Mouse (Mus musculus) monocyte, adult 2 months (primary cell): ENCODE measurements around the gene Cox4i1.
A peak's percentile ranks its signal among the peaks of the same experiment; 100 is the strongest.

Experiments used
- DNase-seq, 2 experiments: peaks; one replicate each; pipeline ENCODE4 v3.0.0; 2022; ENCODE audit warnings: low spot score in 2 of 2, low read depth in 1 of 2

Gene Cox4i1

DNA sequence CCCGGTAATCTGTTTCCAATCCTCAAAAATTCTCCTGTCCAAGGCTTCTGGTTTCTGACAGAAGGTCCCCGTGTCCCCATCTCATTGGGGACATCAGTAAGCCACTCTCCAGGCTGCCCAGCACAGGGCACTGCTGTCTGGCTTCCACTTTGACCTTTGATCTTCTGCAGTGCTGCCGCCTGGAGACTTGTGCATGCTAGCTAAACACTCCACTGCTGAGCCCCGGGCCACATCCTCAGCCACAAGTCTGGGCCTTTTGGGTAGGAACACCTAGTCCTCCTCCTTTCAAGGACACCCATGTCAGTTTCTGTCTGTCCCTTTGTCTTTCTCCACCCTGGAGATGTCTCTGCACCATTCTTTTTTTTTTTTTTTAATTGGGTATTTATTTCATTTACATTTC lies 24.9 kb downstream of the Cox4i1 start:
- no peak for DNase-seq

DNA sequence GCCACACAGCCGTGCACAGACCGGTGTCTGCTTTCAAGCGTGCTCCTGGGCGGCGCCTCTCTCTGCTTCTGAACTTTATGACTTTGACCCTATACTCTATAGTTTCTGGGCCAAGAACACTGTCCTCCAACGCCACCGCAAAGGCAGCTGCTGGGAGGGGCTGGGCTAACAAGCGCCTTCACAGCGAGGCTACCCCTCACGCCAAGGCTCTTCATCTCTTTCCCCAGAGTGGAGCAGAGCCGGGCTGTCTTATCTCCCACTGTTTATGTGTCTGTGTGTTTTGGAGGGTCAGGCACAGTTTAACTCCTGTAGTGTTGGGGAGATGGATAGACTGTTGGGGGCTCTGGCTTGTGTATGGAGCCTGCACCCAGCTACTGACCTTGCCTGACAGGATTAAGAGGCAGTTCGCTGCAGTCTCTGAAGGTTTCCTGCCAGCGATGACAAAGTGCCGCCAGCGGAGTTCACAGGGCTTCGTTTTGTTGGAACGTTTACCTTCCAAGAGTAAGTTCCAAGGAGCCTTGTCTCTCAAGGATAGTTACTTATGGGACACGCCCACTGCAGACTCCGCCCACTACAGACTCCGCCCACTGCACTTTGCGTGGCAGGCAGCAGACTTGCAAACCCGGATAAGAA lies 26.0 kb downstream of the Cox4i1 start:
- no peak for DNase-seq

DNA sequence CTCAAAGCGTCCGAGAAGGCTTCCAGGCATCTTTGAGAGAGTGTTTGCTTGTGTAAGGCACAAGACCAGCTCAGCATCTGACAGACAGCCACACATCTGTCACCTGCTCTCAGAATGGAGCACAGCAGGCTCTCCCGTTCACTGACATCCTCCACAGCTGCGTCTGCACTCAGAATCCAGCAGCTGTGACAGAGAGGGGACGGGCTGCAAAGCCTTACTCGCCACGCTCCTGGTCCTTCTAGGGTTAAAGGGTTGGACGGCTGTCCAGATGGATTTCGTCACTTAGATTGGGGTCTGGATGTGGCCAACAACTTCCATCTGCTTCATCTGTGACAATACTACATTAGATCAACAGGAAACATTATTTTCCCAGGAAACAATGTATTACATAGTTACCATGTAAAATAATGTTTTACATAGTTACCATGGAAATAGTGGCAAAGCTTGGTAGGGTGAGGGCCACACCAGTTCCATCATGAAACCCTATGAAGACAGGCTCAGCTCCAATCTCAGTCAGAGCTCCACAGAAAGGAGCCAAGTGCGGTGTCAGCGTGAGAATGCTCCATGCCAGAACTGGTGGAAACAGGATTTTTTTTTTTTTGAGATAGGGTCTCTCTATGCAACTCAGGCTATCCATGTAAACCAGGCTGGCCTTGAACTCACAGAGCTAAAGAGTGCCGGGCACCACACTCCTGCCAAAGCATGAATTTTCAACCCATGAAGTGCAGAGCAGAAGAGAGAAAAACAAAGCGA lies 28.6 kb downstream of the Cox4i1 start:
- no peak for DNase-seq

DNA sequence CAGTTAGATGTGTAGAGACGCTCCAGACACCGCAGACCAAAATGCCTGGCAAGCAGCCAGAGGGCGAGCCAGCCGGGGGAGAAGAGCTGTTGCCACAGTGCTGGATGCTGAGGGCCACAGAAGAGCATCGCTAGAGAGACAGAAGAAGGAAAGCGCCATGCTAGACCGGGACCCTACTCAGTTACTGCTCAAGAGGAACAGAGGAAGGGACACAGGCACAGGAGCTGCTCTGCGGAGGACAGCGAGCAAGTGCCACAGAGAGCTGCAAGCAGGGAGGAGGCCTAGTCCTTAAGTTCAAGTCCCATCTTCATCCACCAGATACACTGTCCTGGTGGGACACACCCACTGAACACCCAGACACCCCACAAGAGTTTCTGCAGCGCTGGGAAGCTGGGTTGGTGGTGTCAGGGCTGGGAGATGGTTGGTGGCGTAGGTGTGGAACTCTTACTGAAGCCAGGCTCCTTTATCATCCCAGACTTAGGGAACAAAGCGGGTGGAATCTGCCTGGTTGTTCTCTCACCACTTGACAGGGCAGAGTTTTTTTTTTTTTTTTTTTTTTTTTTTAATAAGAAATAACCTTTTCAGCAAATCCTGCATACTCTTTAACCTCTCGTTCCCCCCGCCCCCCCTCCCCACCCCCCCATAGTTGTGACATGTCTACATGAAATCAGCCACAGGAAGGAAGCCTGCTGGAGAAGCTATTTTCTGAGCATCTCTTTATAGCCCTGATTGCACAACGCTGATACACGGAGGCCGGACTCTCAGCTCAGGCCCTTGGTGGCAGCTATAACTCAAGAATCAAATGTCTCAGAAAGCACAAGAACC lies 29.3 kb downstream of the Cox4i1 start:
- DNase-seq, result peak in 1 of 2 experiments; percentile 42

DNA sequence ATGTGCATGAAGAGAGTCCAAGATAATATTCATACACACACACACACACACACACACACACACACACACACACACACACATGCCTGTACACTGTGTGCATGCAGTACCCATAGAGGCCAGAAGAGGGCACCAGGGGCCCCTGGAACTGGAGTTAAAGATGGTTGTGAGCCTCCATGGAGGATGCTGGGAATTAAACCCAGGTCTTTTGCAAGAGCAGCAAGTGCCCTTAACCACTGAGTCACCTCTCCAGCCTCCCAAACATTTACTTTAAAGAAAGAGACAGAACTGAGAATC lies 29.9 kb downstream of the Cox4i1 start:
- no peak for DNase-seq

DNA sequence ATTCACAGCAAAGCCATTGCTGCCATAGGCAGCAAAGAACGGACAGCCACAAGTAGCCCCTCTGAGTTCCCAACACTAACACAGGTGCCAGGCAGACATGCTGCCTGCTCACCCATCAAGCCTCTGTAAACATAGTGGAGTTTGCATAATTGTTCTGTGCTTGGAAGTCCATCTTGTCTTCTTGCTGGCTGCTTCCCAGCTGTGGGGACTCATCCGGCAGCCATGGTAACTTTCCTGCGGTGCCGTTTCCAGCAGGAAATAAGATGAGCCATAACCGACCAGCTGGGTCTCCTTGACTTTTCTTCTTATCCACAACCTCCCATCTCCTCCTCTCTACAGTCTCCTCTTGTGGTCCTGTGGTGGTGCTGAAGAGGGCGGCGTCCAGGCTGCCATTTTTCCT lies 30.4 kb downstream of the Cox4i1 start:
- no peak for DNase-seq

DNA sequence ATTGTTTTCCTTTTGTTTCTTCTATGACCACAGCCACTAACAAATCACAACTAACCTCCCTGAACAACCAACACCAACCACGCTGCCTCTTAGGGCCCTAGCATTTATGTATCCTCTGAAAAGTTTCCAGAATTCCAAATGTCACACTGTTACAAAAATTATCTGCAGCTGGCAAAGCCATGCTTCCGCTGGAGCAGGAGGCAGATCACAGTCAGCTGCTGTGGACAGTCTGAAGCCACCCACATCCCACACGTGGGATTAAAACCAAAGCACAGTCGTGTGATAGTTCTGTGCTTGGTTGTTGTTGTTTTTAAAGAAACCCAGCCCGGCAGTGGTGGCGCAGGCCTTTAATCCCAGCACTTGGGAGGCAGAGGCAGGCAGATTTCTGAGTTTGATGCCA lies 31.1 kb downstream of the Cox4i1 start:
- no peak for DNase-seq

DNA sequence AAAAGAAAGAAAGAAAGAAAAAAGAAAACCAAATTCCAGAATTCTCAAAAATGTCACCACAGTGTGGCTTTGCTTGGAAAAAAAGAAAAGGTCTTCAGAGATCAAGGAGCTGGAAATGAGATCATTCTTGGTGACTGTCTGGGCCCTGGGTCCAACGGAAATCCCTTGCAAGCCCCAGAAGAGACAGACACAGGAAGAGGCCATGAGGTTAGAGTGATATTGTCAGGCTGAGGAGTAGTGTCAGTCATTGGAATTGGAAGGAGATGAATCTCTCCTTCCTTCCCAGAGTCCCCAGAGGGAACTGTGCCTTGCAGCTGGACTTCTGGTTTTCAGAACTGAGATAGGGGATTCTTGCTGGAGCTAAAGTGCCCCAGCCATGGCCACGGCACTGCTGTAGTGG lies 31.5 kb downstream of the Cox4i1 start:
- DNase-seq, result no peak

DNA sequence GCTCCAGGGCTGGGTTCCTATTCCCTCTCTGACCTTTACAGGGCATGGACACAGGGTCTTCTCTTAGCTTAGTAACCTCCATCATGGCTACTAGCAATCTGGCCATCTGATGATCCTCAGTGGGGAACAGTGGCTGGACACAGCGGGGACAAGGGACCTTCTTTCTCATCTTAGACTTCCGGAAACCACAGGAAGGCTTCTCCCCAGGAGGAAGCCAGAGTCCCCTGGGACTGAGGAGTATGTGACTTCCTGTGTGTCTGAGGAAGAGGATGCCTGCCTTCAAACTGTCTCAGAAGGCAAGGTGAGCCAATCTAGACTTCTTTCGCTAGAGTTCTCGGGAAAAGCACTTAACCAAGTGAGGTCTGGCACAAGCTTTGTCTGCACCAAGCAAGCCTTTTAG lies 32.0 kb downstream of the Cox4i1 start:
- DNase-seq, result no peak

DNA sequence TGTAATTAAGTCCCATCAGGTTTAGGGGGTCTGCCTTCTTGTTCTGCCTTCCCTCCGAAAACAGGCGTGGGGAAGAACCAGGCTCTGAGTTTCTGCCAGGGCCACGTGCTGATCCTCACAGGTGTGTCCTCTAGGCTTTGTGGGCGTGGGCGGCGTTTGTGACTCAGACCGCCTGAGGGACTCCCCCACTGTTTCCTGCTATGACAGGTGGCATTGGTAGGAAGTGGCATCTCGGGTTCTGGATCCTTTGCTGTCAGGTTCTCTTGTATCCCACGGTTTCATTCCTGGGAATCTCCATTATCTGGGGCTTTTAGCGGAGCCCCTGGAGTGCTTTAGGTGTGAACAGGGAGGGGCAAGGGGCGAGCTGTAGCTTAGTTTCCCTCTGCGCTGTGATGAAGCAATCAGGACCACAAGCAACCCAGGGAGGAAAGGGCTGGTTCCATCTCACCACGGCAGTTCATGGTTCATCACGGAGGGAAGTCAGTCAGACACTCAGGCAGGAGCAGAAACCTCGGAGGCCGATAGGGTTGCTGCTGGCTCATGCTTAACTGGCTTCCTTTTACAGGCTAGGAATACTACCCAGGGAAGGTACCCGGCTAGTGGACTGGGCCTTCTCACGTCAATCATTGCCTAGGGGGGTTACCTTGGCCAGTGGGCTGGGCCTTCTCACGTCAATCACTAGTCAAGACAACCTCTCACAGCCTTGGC lies 33.9 kb downstream of the Cox4i1 start:
- peak in 1 of 2 experiments; percentile 51 for DNase-seq

DNA sequence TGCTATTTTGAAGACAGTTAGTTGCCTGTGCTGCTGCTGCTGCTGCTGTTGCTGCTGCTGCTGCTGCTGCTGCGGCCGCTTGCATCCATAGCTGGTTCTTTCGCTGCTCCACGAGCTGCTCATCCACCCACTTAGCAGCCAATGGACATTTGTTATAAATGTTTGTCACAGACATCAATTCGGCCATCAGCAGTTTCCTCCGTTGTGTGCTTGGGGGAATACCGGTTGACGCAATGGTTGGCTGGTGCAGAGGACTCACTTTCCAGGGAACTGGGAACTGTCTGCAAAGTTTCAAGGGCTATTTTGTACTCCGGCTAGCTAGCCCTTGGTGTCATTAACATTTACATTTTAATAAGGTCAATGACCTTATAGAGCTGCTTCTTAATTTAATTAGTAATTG lies 36.2 kb downstream of the Cox4i1 start:
- no peak for DNase-seq

DNA sequence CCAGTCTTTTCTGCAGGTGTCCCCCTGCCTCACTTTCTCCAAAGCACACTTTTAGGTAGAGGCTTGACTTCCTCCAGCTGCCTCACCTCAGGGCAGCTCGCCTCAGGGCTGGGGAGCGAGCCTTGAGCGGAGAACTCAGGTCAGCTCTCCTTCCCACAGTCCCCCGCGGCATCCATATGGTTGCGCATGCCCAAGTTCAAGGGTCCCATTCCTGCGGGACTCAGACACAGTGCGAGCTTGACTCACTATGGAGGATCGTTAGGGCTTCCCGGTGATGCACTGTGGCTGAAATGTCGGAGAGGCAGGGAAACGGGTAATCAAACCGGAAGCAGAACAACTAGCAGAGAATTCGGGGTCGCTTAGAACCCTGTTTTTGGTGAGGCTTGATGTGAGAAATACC lies 37.1 kb downstream of the Cox4i1 start:
- no peak for DNase-seq

DNA sequence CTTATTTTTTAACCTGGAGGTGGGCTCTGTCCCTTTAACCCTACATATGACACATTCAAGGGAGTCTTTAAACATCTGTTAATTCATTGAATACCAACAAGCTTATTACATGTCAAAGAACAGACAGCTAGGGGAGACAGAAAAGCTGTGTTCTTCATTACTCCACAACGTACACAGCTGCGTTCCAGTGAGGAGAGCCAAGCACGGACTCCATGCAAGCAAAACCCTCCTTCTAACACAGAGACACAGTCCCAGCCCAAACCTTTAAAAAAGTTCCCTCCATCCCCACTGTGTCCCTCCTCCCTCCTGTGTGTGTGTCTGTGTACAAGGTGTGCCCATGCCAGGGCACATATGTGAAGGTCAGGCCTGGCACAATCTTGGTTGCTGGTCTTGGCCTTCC lies 38.2 kb downstream of the Cox4i1 start:
- DNase-seq, result no peak

DNA sequence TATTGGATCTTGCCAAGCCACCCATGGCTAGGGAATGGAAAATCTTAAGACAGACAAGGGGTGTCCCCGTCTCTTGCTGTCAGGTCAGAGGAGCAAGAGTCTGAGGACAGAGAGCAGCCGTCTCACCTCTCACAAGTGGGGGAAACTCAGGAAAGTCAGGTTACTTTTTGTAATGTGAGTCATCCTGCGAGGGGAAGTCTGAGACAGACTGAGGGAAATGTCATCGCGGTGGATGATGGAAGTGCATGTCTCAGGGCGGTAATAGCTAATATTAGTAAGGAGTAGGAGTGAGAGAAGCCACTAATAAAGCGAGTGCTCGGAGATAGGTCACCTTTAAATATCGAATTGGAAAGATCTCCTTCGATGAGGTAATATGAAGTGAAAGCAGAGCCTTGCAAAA lies 41.2 kb downstream of the Cox4i1 start:
- DNase-seq, result no peak

DNA sequence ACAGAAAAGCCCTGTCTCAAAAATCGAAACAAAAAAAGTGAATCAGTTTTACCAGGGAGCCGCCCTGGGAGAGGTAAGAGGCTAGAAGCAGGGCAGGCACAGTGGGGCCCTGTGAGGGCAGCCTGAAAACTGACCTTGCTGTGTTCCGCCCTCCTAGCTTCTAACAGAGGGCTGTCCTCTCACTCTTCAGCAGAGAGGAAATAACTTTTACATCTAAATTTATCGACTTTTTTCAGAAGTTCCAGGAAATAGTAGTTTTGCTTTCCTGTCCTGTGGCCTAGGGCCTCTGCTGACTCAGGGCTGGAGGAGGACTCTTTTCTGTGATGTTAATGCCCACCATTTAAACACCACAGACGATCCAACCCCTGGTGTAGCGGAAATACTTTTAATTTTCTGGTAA lies 47.2 kb downstream of the Cox4i1 start:
- no peak for DNase-seq

DNA sequence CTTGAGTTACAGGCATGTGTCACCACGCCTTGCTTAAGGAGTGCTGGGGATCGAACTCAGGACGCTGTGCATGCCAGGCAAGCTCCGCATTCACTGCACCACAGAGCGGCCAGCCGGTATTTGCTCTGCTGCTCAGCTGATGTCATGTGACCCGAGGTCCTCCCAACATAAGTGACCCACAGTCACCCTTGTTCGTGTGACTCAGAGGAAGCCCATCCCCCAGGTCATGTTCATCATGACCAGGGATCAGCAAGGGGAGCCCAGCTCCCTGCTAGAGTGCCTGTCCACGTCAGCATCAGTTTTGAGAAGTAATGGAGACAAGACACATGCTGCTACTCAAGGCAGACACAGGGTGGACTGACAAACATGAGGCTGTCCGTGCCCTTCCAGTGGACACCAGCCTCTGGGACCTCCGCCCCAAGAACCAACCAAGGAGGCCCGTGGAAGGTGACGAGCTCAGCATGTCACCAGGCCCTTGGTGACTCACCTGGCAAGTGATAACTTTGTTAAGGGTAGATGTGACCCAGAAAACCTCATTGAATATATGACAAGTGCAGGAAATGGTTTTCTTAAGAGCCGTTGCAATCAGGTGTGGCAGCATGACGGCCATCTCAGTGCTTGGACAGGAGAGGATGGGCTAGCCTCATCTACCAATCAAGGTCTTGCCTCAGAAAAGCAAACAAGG lies 48.1 kb downstream of the Cox4i1 start:
- DNase-seq, result no peak

DNA sequence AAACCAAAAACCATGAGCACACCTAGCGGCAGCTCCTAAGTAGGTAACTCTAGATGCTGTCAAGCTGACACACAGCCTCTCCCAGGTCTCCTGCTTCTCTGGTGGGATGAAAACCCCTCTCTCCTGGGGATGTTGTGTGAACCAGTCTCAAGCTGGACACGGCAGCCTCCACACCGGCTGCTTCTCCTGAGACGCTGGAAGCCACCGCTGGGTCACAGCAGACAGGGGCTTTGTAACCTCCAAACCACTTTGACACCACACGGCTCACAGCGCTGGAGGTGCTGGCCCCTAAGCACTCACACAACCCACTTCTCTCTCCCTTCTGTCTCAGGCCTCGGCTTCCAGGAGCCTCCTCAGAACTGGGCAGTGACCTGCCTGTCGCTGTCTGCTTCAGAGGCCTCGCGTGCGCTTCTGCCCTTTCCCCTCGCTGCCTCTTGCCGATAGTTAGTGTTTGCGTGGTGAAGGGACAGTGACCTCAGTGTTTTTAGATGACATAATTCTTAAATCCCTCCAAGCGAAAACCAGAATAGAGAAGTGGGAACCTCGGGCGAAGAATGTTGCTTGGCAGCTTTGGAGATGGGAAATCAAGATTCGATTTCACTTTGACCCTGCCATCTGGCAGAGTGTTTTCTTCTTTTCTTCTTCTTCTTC lies 51.7 kb downstream of the Cox4i1 start:
- no peak for DNase-seq

DNA sequence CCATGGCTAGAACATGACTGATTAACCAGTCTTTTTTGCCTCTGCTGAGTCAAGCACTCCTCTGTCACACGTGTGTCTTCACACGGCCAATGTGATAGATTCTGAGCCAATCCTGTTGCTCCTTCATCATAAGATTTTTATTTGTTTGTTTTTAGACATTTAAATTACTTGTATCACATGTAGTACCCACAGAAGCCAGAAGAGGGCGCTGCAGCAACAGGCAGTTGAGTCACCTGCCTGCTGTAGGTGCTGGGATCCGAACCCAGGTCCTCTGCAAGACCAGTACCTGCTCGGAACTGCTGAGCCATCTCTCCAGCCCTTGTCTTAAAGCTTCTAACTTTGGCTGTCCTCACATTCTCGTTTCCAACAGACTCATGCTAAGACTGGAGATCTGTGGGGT lies 55.0 kb downstream of the Cox4i1 start:
- no peak for DNase-seq
